Mouse (Mus musculus) cerebellum, adult 2 months (tissue): ENCODE measurements around the gene Igdcc4.

Source experiments
- CTCF ChIP-seq: fragments of 200-500 bp; IDR thresholded peaks from 2 replicates; pipeline ENCODE4 v1.5.1; 2011; ENCODE audit warnings: low read depth, mild to moderate bottlenecking, control low read depth, low read length, moderate library complexity, borderline replicate concordance; ENCODE audit not compliant: insufficient read depth
- POLR2A ChIP-seq: fragments of 200-500 bp; IDR thresholded peaks from 2 replicates; pipeline ENCODE4 v1.6.1; 2011; ENCODE audit warnings: low read length, control low read depth, borderline replicate concordance; ENCODE audit not compliant: insufficient read depth

- TF ChIP-seq POLR2A (no peak), CTCF (no peak)
Measured at GRCm38 (mm10) chr9:65177497-65177896, 76.2 kb downstream of the Igdcc4 start.
